Mouse (Mus musculus) lung, postnatal 0 days (tissue): ENCODE data around the gene Sdhb.

Experiments used
- CTCF ChIP-seq: IDR thresholded peaks from 2 replicates; pipeline ENCODE4 v1.5.1; 2016; ENCODE audit warnings: antibody characterized with exemption, mild to moderate bottlenecking
- EP300 ChIP-seq: IDR thresholded peaks from 2 replicates; pipeline ENCODE4 v1.6.1; 2016; ENCODE audit warnings: antibody characterized with exemption, mild to moderate bottlenecking, control low read depth

DNA sequence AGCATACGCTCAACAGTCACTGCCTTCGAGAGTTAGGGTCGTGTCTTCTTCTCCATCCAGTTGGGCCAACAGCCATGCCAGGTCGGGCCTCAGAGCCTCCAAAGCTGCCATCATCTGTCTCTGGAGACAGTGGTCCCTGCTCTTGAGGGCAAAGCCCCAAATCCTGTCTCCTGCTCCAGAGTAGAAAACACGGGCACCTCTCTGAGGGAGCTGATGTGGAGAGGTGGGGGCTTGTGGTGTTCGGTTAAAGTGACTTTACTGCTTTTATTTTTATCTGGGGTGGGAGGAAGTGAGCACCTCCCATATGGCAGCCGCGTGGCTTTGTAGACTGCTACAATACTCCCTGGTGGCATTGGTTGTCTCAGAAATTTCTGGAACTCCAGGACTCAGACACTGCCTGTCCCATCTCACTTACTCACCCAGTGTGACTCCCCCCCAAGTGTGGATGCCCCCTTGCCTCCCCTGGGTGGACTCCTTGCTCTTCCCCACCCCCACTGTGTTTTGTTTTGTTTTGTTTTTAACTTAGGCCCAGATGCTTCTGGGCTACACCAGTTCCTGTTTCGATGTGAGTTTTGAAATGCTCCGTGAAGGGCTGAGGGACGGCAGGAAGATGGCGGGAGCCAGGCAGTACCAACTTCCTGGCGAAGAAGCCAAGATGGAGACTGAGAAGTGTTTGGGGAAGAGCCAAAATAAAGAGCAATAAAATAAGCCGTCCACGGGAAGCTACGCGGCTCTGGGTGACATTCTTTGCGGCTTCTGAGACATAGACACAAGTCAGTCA, 9.0 kb upstream of the Sdhb start:
- no peak for TF ChIP-seq CTCF
- no peak for TF ChIP-seq EP300
